Mouse (Mus musculus) liver (tissue): ENCODE measurements around the gene Gm17027.
"Not testable (repeated sequence)": the region's sequence is repeated elsewhere in the genome, so short reads cannot be mapped to it uniquely, and the experiment has no call there.

Experiments used
- DNase-seq: peaks from one replicate; pipeline ENCODE4 v3.0.0-alpha.2; 2020; ENCODE audit warnings: mixed read lengths

The Gm17027 gene

DNA sequence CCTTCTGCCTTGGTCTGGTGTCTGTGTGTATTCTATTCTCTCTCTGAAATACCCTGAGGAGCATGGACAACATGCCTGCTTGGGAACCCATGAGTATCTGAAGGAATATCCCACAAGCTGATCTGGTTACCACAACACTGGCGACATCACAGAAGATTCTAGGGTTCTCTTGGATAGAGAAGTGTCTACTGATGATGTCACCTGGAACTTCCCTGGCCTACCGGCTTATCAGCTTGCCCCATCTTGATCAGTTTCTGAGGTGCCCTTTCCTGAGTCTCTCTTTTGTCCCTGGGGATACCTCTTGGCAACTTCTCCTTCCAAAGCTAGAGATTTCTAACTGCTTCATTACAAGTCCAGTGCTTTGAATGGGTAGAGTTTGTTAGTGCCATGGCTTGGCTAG is at the start of gene Gm17027:
Gene Gm17027, minus strand, starts transcription at position 101 of the 400 bp plus-strand sequence.
- not testable (repeated sequence) for DNase-seq

GRCm38 (mm10) chr14:42190691-42191090 is 28.3 kb upstream of the Gm17027 start, which contains the start of gene Gm3573:
Gm3573 (minus strand) TSS chr14:42190791.
- DNase-seq = not testable (repeated sequence)

DNA sequence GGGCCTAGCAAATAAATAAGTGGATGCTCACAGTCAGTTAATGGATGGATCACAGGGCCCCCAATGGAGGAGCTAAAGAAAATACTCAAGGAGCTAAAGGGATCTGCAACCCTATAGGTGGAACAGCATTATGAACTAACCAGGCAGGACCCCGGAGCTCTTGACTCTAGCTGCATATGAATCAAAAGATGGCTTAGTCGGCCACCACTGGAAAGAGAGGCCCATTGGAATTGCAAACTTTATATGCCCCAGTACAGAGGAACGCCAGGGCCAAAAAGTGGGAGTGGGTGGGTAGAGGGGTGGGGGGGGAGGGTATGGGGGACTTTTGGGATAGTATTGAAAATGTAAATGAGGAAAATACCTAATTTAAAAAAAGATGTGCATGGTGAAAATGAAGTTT is 21.5 kb upstream of the Gm17027 start:
- DNase-seq = not testable (repeated sequence)

DNA sequence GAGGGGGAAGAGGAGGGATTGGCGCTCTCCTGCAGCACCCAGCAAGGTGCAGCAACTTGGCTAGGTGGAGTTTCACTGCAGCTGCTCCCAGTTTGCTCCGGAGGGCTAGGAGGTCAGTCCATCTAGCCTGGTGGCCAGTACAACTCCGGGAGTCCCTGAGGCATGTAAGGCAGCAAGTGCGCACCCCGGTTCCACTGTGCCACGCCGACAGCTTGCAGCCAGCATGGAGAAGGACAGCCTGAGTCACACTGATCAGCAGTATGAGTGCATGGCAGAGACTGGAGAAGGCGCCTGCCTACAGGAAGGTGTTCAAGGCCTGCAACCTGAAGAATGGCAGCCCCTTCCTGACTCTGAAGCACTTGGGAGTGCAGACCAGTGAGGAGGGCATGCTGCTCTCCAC is 27.9 kb downstream of the Gm17027 start:
- DNase-seq = not testable (repeated sequence)

- not testable (repeated sequence) for DNase-seq
These were observed 28.6 kb downstream of the Gm17027 start for GRCm38 (mm10) chr14:42133806-42134205.

DNA sequence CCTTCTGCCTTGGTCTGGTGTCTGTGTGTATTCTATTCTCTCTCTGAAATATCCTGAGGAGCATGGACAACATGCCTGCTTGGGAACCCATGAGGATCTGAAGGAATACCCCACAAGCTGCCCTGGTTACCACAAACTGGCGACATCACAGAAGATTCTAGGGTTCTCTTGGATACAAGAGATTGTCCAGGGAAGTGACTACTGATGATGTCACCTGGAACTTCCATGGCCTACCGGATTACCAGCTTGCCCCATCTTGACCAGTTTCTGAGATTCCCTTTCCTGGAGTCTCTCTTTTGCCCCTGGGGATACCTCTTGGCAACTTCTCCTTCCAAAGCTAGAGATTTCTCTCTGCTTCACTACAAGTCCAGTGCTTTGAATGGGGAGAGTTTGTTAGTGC is 45.2 kb downstream of the Gm17027 start, which contains the start of gene Gm7951:
Gene Gm7951, minus strand, starts transcription at position 101 of the 400 bp plus-strand sequence.
- DNase-seq = not testable (repeated sequence)
